Mouse (Mus musculus): ENCODE measurements at regions not wholly inside any gene's neighbourhood (a gene's known extent, or its start where the extent isn't known, plus 50 kb on each side); places are given as distances from the start of the nearest gene placed in this dataset.

DNA sequence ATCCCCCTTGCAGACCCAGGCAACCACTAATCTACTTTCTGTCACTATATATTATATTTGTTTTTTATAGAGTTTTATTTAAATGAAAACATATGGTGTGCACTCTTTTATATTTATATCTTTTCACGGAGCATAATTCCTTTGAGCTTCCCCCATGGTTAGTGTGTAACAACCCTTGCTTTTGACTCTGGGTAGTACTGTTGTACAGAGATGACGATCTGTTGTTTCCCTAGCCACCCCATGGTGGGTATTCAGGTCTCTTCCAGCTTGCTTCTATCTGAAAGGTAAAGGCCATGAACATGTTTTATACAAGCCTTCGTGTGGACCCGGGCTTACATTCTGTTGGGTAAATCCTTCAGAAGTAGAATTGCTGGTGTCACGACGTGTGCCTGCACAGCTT lies 221.2 kb upstream of the Rnaseh2b start:
- no peak for DNase-seq (ENCODE audit: low spot score)

DNA sequence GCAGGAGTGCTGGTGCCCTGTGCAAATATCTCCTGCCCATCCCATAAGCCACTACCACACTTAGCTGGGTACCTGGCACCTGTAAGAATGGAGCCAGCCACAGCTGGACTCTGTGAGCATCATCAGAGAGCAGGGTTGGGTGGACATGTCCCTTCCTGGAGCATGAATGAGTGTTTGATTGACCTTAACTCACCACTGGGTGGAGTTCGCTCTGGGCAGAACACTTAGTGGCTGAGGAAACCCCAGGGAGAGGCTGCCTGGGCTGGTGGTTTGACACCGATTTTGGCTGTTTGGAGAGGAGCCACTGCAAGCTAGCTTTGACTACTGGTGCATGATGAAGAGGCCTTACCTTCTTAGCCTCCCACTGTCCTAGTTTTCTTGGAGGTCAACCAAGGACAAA lies 208.3 kb upstream of the Rnaseh2b start:
- DNase-seq (ENCODE audit: low spot score), result no peak

DNA sequence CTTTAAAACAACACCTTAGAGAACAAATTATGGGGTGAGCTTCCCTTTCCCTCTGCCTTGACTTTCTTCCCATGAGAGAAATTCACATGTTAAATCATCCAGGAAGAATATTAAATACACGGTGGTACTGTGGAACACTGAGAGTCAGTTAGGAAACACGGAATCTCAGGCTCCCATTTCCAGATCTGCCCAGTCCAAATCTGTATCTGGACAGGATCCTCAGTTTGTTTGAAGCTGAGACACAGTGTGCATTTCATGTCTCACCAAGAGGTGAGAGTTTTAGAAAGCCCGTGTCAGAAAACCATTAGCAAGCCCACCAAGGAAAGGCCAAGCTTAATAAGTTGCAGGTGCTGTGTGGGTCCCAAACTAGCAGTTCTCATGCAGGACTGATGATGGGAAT lies 204.2 kb upstream of the Rnaseh2b start:
- DNase-seq (ENCODE audit: low spot score), result no peak

DNA sequence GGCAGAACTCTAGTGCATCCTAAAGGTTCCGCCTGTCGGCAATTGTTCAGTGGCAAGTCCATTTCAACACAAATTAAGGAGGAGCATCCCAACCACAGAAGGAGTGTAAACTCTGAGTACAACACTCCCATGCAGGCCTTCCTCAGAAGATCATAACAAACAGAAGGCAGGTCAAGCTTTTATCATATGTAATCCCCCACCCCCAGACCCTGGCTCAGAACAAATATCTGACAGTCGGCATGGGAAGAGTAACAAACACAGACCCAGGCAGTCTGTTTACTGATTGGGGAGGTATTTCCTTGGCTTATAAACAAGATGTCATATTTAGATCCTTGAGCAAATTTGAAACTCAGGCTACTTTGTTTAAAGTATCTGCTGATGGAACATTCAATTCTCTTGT lies 174.9 kb upstream of the Rnaseh2b start:
- no peak for DNase-seq (ENCODE audit: low spot score)

DNA sequence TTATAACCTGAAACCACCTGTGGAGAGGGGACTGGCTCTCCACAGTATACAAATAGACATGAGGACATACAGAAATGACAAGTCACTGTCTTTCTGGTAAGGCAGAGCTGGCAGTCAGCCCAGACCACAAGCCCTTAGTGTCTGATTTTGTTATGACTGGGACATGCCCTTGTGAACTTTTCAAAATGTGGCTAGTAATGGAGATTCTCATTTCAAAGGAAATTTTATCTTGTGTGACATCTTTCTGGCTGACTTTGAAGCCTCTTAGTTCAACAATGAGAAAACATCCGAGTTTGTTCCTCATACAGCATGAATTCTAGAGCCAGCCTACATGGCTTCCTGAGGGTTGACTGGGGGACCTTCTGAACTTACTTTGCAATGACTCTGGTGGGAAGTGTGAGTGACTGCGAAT lies 173.8 kb upstream of the Rnaseh2b start:
- DNase-seq (ENCODE audit: low spot score), result no peak

DNA sequence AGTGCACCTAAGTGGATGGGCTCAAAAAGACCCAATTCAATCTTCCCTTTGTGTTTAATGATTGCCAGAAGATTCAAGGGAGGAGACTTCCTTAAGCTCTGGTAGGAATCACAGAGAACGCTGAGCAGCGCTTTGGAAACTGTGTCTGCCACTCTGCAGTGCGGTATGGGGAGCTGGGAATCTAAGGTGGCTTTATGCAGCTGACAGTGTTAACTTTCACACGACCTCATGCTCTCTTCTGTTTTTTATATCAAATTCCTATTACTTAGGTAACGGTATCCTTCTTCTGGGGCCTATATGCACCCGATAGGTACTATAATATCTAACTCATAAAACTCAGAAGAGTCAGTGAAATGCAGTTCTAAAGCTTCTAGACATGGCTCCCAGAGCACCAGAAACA lies 163.5 kb upstream of the Rnaseh2b start:
- DNase-seq (ENCODE audit: low spot score), result no peak

DNA sequence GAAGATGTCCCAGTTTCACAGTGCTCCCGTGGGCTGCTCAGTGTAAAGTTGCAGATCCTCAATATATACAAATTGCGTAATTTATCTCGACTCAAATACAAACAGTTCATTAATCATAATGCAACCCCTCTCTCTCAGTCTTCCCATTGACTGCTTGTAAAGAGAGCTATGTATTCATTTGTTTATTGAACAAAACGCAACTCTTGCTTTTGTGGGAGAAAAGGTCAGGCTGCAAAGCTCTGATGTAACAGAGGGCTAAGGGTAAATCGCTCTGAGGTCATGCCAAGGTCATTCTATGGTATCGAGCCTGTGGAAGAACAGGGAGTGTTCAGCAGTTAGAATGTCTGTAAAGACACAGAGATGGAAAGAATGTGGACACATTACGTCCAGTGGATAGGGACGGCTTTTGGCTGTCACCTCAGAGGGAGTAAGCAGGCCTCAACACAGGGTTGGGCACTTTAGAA lies 160.0 kb upstream of the Rnaseh2b start:
- no peak for DNase-seq (ENCODE audit: low spot score)

DNA sequence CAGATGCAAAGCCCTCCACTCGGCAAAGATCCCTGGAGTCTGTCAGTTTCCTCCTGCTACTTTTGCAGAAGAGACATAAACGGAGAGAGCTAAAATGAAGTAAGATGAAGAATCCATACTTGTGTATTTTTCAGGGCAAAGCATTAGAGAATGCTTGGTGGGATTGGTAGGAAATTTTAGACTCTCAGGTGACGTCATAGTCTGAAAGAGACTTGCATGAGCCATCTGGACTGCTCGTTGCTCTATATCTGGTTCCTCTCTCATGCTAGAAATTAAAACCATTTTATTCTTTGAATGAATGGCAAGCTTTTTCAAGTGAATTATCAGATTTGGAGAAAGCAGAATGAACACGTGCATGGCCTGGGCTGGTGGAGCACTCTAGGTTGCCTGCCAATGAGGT lies 154.4 kb upstream of the Rnaseh2b start:
- no peak for DNase-seq (ENCODE audit: low spot score)

DNA sequence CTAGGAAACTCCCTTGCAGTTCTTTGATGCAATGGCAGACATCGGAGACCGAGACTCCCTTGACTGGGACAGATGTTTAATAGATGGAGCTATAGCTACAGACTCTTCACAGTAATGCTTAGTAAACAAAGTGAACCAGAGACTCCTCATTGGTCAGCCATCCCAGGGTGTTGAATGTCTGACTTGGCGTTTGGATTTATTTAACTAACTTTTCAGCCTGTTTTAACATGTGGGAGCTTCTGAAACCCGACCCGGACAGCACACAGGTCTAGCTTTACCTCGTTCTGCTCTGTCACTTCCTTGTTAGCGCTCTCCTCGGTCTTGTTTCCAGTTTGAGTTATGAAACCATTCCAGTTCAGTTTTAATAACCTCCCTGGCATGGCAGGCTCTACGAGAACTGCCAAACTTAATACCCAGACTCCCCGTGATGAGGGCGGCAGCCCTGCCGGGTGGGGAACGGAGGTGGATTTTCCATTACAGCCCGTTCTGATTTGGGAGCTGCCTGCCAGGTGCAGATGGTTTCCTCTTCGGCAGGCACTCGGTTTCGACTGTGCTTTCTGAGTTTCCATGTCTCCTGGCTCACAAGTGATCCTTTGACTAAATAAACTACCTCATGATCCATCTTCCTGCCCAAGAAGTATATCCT lies 147.9 kb upstream of the Rnaseh2b start:
- DNase-seq (ENCODE audit: low spot score), result no peak

DNA sequence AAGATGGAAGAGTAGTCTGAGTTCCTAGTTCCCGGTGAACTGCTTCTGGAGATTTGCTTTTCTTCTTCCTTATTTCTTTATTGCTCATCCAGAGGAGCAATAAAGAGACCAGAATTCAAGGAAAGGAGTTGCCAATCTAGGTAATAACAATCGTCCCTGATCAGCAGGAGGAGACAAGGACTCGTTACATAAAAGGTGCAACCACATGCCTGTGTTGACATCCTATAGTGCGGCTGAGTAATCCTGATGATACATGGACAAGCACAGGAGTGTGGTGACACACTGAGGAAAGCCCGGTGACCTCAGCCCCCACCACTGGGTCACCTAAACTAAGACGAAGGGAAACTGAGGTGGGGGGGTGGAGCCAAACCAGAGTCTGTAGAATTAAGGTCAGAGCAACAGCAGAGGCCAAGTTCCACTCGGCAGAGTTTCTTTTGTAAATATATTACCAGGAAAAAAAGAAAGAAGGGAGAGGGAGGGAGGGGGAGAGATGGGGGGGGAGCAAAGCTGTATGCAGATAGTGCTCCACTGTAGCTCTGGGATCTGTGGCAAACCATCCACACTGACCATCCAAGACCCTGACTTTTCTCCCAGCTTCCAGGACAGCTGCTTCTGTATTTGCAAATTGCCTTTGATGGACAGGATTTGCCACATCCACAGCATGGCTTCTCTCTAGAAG lies 135.2 kb upstream of the Rnaseh2b start:
- DNase-seq (ENCODE audit: low spot score), result no peak

DNA sequence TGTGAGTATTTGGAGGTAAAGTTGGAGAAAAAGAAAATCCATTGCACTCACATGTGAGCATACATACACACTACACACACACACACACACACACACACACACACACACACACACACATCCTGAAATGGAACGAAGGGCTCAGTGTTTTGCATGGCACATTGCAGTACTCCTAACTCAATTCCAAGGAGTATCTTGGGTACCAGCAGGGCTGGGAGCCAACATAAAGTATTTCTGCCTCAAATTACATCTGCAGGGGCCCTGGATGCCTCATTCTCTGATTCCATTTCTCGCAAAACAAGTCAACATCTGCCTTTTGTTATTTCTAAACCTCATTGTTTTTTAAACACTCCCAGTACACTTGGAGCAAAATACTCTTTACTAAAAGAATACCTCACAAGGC lies 132.7 kb upstream of the Rnaseh2b start:
- DNase-seq (ENCODE audit: low spot score), result no peak

DNA sequence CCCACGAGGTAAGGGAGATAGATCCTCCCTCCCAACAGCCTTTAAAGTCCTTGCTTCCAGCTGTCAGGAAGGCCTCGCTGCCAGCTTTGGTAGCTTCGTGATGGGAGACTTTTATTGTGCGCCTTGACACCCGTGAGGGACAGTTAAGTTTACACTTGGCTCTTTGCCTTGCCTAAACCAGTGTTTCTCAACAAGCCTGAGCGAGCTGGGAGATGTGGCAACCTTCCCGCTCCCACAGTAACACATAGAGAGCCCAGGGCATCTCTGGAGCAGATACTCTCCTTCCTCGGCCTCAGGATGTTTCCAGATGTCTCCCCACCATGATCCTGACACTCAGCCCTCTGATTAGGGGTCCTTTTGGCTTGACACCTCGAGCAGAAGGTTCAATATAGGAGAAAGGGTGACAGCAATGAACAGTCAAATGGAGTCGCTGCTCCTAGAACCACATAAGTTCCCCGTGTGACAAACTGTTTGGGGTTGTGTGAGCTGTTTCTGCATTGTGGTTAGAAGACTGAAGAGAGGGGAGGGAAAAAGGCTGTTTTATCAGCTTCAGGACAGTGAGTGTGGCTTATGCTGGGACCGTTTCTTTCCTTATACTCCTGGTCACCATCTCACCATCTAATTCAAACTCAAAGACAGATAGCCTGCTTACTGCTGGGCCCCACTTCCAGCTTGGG lies 129.1 kb upstream of the Rnaseh2b start:
- no peak for DNase-seq (ENCODE audit: low spot score)

DNA sequence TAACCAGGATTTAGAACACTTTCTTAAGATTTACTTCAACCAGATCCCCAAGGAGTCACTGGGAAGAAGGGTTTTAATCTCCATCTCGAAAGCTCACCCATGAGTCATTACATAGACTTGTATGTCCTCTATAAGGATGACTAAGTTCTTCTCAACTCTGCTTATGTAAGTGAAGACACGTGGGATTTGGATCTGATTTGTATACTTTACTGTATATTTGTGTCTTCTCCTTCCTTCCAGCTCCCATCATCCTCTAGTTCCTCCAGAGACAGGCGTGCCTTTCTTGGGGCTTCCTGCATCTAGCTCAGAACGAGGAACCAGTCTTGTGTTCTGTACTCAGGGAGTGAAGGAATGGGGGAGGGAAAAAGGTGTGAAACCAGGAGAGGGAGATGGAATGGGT lies 127.5 kb upstream of the Rnaseh2b start:
- no peak for DNase-seq (ENCODE audit: low spot score)

DNA sequence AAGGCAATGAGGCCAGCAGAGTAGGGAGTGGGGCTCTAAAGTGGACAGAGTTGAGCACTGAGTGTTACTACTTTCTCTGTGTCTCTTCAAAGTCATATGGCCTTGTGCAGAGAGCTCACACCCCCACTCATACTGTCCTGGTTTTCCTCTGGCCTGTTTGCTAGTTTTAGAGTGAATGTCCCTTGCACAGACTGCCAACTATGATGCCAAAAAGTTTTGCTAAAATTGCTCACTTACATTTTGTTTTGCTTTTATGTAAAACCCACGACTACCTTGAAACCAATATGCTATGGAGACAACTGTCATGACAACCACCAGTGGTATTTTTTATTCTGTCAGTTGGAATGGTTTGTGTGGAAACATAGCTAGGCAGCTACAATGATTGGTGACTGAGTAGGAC lies 126.4 kb upstream of the Rnaseh2b start:
- no peak for DNase-seq (ENCODE audit: low spot score)

DNA sequence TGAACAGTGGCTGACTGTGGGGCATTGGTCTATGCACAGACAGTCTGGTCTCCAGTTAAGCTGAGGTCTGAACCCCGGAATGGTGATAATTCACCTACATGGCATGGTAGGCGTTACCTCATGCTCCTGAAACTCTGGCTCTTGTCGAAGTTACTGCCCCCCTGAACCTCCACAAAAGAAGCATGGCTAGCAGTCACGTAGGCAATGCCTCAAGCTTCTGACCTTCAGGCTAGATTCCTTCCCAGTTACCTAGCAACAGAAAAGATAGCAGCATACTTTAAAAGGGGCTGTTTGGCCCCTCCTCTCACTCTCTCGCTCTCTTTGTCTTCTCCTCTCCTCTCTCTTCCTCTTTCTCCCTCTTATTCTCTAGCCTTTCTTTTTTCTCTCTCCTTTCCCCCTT lies 125.8 kb upstream of the Rnaseh2b start:
- DNase-seq (ENCODE audit: low spot score), result peak; percentile 36

DNA sequence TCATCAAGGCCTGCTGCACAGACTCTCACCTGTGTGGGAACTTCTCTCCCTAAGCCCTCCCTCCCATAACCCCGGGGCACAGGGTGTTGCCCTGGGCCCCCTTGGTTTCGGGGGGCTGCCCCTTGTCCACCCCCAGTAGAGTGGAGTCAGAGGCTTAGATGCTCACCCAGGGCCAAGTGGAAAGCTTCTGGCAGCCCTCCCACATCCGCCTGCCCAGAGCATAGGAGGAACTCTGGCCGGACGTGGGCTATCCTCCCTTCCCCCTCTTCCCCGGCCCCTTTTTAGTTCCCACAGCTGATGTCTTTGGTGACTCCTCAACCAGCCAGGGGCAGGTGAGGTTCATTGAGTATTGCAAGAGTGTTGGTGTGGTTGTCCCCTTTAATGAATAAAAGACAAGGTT lies 125.3 kb upstream of the Rnaseh2b start:
- DNase-seq (ENCODE audit: low spot score), result no peak

DNA sequence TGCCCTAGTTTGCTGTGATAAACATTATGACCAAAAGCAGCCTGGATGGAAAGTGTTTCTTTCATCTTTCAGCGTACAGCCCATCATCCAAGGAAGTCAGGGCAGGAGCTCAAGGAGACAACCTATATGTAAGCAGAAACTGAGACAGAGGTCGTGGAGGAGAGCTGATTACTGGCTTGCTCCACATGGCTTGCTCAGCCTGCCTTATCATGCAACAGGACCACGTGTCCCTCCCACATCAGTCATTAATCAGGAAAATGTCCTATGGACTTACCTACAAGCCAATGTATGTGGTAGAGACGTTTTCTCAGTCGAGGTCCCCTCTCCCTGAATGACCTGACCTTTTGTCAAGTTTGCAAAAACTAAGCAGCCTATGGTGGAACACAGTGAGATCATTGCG lies 123.7 kb upstream of the Rnaseh2b start:
- no peak for DNase-seq (ENCODE audit: low spot score)

DNA sequence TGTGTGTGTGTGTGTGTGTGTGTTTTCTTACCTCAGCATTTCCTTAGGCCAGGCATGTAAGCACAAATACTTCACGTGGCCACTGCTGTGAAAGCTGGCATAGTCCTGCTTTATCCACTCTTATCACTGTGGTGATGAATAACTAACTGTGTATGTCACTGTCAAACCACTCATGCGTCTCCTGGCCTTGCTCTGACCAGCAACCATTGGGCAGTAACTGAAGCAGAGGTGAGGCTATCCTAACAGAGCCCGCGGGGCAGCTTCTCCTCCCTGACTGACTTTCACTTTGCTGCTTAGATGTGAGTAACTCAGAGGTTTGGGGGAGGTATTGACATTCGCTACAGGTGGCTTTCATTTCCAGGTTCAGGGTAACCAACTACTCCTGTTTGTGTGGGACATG lies 122.0 kb upstream of the Rnaseh2b start:
- no peak for DNase-seq (ENCODE audit: low spot score)

DNA sequence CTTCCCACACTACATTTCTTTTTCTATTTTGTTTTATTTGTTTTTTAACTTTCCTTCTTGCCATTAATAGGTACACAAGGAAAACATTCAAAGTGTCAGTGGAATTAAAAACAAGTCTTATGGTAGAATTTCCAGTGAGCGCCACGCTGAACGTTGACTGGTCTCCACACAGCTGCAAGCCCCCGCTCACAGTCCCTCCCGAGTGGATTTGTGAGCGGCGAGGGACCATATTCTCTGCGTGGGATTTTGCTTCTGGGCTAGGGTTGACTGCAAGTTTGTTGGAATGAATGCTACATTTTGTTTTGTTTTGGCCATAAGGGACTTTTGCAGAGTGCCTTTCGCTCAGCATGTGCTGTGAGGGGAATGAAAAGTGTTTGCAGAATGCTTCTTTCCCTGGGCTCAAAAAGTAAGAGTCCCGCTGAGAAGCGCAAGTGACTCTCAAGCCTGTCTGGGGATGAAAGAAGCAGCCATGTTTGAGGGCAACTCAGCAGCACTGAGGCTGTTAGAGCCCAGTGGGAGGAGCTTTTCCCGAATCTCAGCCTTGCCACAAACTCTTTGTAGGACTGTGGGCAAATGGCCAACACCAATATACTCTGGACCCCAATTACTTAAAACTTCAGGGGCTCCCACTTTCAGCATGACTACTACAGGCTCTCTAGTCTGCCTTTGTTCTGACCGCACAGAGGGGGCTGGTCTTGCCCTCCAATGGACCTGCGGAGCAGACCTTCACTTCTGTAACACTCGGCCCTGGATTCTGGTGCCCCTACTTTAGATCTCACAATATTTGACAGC lies 120.9 kb upstream of the Rnaseh2b start:
- no peak for DNase-seq (ENCODE audit: low spot score)

DNA sequence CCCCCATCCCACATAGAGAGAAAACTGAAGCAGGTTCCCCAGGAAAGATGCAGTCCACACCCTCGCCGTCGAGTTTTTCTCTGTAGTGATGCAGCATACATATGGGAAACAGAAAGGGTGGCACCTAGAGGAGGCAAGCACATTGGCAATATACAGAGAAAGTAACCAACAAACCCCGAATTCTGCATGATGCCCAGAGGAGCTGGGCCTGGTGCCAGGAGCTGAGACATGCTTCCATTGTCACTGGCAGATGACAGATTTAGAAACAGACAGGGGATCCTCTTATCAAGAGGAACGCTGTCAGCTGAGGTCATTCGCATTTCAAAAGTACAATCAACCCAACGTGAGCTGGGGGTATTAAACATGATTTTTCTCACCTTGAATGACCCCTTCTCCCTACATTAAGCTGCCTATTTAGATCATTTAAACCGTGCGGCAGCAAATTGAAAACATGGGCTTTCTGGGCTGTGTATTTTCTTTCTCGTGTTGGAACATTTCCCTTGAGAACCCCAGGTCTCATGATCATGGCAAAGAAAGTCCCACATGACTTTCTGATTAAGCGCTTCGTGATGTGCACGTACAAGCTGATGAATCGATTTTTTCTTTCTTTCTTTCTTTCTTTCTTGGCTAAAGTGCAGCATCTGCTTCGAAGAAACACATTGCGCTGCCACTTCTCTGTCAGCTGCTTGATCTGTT lies 118.4 kb upstream of the Rnaseh2b start:
- no peak for DNase-seq (ENCODE audit: low spot score)

DNA sequence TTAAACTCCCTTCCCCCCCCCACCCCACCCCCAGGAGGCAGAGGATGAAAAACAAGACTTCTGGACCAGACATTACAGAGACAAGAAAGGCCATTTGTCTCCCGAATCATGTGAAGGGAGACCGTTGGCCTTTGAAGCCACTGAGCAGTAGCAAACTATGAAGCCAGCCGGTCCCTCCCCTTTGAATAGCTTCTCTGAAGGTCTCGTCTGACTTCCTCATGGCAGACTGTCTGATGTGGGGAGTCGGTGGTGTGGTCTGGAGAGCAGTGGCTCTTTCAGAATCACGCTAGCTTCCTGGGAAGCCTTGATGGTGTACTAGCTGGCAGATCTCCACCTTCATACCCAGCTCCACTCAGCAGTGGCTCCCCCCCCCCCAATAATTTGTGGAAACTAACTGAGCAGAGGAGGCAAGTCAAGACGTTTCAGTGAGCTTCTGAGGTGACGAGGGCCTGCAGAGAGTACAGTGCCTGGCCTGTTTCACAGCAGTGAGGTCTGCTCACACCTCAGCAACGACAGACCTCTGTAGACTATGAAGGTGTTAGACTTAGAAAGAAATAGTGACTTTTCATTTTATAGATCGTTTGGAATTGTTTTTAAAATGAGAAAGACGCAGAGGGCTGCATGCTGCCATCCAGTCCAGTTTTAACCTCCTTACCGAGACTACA lies 116.9 kb upstream of the Rnaseh2b start:
- DNase-seq (ENCODE audit: low spot score), result no peak

DNA sequence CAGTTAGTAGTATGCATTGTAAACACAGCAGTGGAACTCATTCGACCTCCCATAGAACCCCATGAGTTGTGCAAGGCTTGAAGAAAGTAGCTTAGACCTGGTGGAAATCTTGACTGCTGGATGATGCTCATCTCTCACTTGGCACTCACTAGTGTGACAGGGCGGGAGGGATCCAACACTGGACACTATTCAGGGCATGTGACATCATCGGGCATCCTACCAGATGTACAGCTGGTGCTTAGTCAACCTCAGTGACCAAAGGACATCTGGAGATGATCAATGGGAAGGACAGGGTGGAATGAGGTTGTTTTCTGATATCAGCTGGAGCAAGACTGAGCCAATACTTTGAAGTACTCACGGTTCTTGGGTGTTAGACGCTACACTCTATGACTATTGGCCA lies 114.9 kb upstream of the Rnaseh2b start:
- no peak for DNase-seq (ENCODE audit: low spot score)

Measured in yolk sac, embryonic 10.5 days (tissue).